Mouse (Mus musculus): Measurements from ENCODE around the gene Nkx6-1. TPM values are rescaled to one million over a fixed set of nuclear protein-coding genes. Genes with fewer than 3 reads are reported as not detected.

Nkx6-1 gene
- polyA plus RNA-seq (2014; fragmentation: Nextera tagmentation; extraction: Ambion mirVana) = 0.93 and 1.3 TPM in 2 replicates

GRCm38 (mm10) chr5:101664945-101665615 lies at the start of gene Nkx6-1:
Gene Nkx6-1, minus strand, starts transcription at chr5:101664996.
- under 1% methylated on average over 38 of the region's 39 CpGs for WGBS

DNA sequence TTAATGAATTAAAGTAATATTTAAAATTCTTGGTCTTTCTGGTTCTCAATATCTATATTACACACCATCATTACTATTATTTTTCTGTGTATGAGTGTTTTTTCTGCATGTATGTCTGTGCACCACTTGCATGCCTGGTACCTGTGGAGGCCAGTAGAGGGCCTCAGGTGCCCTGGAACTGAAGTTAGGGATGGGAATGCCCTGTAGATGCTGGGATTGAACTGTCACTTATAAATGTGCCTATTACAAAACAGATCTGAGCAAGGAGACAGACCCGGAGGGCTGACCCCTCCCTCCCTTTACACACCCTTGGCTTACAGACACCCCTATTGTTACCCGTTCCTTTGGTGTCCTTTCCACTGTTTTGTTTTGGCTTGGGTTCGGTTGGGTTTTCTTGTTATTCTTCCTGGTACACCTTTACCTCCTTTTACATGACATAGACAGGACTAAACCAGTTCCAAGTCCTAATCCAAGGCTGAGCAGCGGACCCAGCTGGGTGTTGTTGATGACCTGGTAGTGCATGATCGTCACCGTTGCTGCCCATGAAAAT lies 48.3 kb upstream of the Nkx6-1 start:
- 74% methylated on average over 6 of the region's 6 CpGs for WGBS
- no peaks in the 10 kb centered on the region for H3K9me3 ChIP-seq (replicated peaks; ENCODE audit: control insufficient read depth, low read length)
- no peaks in the 10 kb centered on the region for H3K27me3 ChIP-seq (ENCODE audit: control insufficient read depth, insufficient read depth, low read length)
- ATAC-seq (replicated peaks; ENCODE audit: insufficient number of reproducible peaks, low FRiP score, low TSS enrichment, low read depth) = no peak
- no peak overlapping the region for H3K27ac ChIP-seq (replicated peaks; ENCODE audit: low read depth, low read length)
- H3K4me1 ChIP-seq (ENCODE audit: control insufficient read depth, insufficient read depth, low read length) = no peaks in the 10 kb centered on the region
- no peak overlapping the region for H3K4me2 ChIP-seq (ENCODE audit: low read depth, low read length)
- H3K36me3 ChIP-seq (replicated peaks; ENCODE audit: control insufficient read depth, insufficient read depth, low read depth, low read length) = no peaks in the 10 kb centered on the region
- no peak for DNase-seq (ENCODE audit: low spot score)
- H3K4me3 ChIP-seq (ENCODE audit: low read depth, low read length) = no peak overlapping the region
- no peak overlapping the region for H3K9ac ChIP-seq (replicated peaks; ENCODE audit: low read length)

More at GRCm38 (mm10) chr5:101664945-101665615, at the start of gene Nkx6-1:
- Histone ChIP-seq H3K27me3 (ENCODE audit: control insufficient read depth, insufficient read depth, low read length) (peaks cover 57% of the 10 kb centered on the region), H3K36me3 (replicated peaks; ENCODE audit: control insufficient read depth, insufficient read depth, low read depth, low read length) (no peaks in the 10 kb centered on the region), H3K9me3 (replicated peaks; ENCODE audit: control insufficient read depth, low read length) (no peaks in the 10 kb centered on the region), H3K9ac (replicated peaks; ENCODE audit: low read length) (peak within 1 kb of the TSS; percentile 52; the same call in 1 of the 2 replicates), H3K4me1 (ENCODE audit: control insufficient read depth, insufficient read depth, low read length) (peaks cover 4% of the 10 kb centered on the region), H3K4me2 (ENCODE audit: low read depth, low read length) (peak within 1 kb of the TSS; percentile 70), H3K27ac (replicated peaks; ENCODE audit: low read depth, low read length) (no peak within 1 kb of the TSS), H3K4me3 (ENCODE audit: low read depth, low read length) (peak within 1 kb of the TSS; percentile 37)
- DNase-seq (ENCODE audit: low spot score) (peak; percentile 96), ATAC-seq (replicated peaks; ENCODE audit: insufficient number of reproducible peaks, low FRiP score, low TSS enrichment, low read depth) (peak; percentile 96)

- 71% methylated on average over 24 of the region's 25 CpGs for WGBS
- no peak overlapping the region for H3K9ac ChIP-seq (replicated peaks; ENCODE audit: low read length)
- no peak overlapping the region for H3K4me3 ChIP-seq (ENCODE audit: low read depth, low read length)
- H3K4me1 ChIP-seq (ENCODE audit: control insufficient read depth, insufficient read depth, low read length) = no peaks in the 10 kb centered on the region
- no peak for DNase-seq (ENCODE audit: low spot score)
- H3K4me2 ChIP-seq (ENCODE audit: low read depth, low read length) = no peak overlapping the region
- no peaks in the 10 kb centered on the region for H3K27me3 ChIP-seq (ENCODE audit: control insufficient read depth, insufficient read depth, low read length)
- ATAC-seq (replicated peaks; ENCODE audit: insufficient number of reproducible peaks, low FRiP score, low TSS enrichment, low read depth) = no peak
- H3K27ac ChIP-seq (replicated peaks; ENCODE audit: low read depth, low read length) = no peak overlapping the region
- no peaks in the 10 kb centered on the region for H3K36me3 ChIP-seq (replicated peaks; ENCODE audit: control insufficient read depth, insufficient read depth, low read depth, low read length)
- no peaks in the 10 kb centered on the region for H3K9me3 ChIP-seq (replicated peaks; ENCODE audit: control insufficient read depth, low read length)
Observed at GRCm38 (mm10) chr5:101703374-101704260, 38.8 kb upstream of the Nkx6-1 start.

- Histone ChIP-seq H3K4me2 (ENCODE audit: low read depth, low read length) (no peak overlapping the region), H3K9me3 (replicated peaks; ENCODE audit: control insufficient read depth, low read length) (no peaks in the 10 kb centered on the region), H3K4me1 (ENCODE audit: control insufficient read depth, insufficient read depth, low read length) (no peaks in the 10 kb centered on the region), H3K27me3 (ENCODE audit: control insufficient read depth, insufficient read depth, low read length) (no peaks in the 10 kb centered on the region), H3K4me3 (ENCODE audit: low read depth, low read length) (no peak overlapping the region), H3K36me3 (replicated peaks; ENCODE audit: control insufficient read depth, insufficient read depth, low read depth, low read length) (no peaks in the 10 kb centered on the region), H3K27ac (replicated peaks; ENCODE audit: low read depth, low read length) (no peak overlapping the region), H3K9ac (replicated peaks; ENCODE audit: low read length) (no peak overlapping the region)
- DNase-seq (ENCODE audit: low spot score) (no peak), ATAC-seq (replicated peaks; ENCODE audit: insufficient number of reproducible peaks, low FRiP score, low TSS enrichment, low read depth) (no peak)
- WGBS = 77% methylated on average over 11 of the region's 11 CpGs
Observed at GRCm38 (mm10) chr5:101702636-101703035, 37.8 kb upstream of the Nkx6-1 start.

DNA sequence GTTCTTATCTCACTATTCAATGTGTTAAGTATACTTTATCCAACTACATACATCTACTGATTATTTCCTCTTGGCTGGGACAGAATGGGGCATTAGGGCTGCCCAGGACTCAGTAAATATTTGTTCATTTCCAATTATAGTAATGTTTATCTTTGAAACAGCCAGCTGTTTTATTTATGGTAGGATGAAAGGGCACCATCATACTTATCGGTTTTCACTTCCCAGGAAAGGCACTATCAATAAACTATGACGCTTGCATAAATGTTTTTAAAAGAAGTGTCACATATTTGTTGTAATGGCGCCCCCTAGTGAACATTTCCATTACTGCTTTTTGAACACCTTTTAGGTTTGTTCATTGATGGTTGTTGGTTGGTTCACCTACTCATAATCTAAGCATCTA lies 35.8 kb upstream of the Nkx6-1 start:
- Histone ChIP-seq H3K27me3 (ENCODE audit: control insufficient read depth, insufficient read depth, low read length) (no peaks in the 10 kb centered on the region), H3K4me3 (ENCODE audit: low read depth, low read length) (no peak overlapping the region), H3K36me3 (replicated peaks; ENCODE audit: control insufficient read depth, insufficient read depth, low read depth, low read length) (no peaks in the 10 kb centered on the region), H3K9me3 (replicated peaks; ENCODE audit: control insufficient read depth, low read length) (no peaks in the 10 kb centered on the region), H3K4me2 (ENCODE audit: low read depth, low read length) (no peak overlapping the region), H3K4me1 (ENCODE audit: control insufficient read depth, insufficient read depth, low read length) (no peaks in the 10 kb centered on the region), H3K27ac (replicated peaks; ENCODE audit: low read depth, low read length) (no peak overlapping the region), H3K9ac (replicated peaks; ENCODE audit: low read length) (no peak overlapping the region)
- no peak for ATAC-seq (replicated peaks; ENCODE audit: insufficient number of reproducible peaks, low FRiP score, low TSS enrichment, low read depth)
- 9% methylated on average over 3 of the region's 3 CpGs for WGBS
- peak; percentile 76 for DNase-seq (ENCODE audit: low spot score)

DNA sequence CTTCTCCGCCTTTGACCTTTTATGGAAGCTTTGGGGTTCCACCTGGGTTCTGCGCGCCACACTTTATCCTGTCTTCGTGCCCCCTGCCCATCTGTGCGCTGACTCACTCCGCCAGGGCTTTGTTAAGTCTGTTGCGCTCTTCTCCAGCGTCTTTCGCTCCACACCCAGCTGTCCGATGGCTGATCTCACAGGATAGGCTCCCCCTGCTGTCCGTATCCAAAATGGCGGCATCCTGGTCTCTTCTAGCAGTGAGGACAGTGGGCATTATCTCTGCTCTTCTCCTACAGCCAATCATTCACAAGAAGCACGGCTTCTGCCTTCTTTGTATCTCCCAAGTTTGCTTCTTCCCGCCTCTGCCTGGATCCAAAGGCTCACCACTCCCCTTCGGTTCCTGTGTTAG lies 23.8 kb upstream of the Nkx6-1 start:
- 16% methylated on average over 15 of the region's 15 CpGs for WGBS
- Histone ChIP-seq H3K4me3 (ENCODE audit: low read depth, low read length) (no peak overlapping the region), H3K36me3 (replicated peaks; ENCODE audit: control insufficient read depth, insufficient read depth, low read depth, low read length) (no peaks in the 10 kb centered on the region), H3K4me1 (ENCODE audit: control insufficient read depth, insufficient read depth, low read length) (no peaks in the 10 kb centered on the region), H3K4me2 (ENCODE audit: low read depth, low read length) (no peak overlapping the region; the same call in 1 of the 2 replicates), H3K27ac (replicated peaks; ENCODE audit: low read depth, low read length) (no peak overlapping the region), H3K9me3 (replicated peaks; ENCODE audit: control insufficient read depth, low read length) (no peaks in the 10 kb centered on the region), H3K27me3 (ENCODE audit: control insufficient read depth, insufficient read depth, low read length) (no peaks in the 10 kb centered on the region), H3K9ac (replicated peaks; ENCODE audit: low read length) (0 out of 2 replicates have a peak overlapping the region, but pooled peaks have one; percentile 18)
- peak; percentile 79 for DNase-seq (ENCODE audit: low spot score)
- ATAC-seq (replicated peaks; ENCODE audit: insufficient number of reproducible peaks, low FRiP score, low TSS enrichment, low read depth) = peak; percentile 65; the same call in 1 of the 2 replicates

- Histone ChIP-seq H3K4me1 (ENCODE audit: control insufficient read depth, insufficient read depth, low read length) (no peaks in the 10 kb centered on the region), H3K36me3 (replicated peaks; ENCODE audit: control insufficient read depth, insufficient read depth, low read depth, low read length) (no peaks in the 10 kb centered on the region), H3K4me2 (ENCODE audit: low read depth, low read length) (no peak overlapping the region), H3K9ac (replicated peaks; ENCODE audit: low read length) (no peak overlapping the region), H3K27ac (replicated peaks; ENCODE audit: low read depth, low read length) (no peak overlapping the region), H3K27me3 (ENCODE audit: control insufficient read depth, insufficient read depth, low read length) (no peaks in the 10 kb centered on the region), H3K4me3 (ENCODE audit: low read depth, low read length) (no peak overlapping the region), H3K9me3 (replicated peaks; ENCODE audit: control insufficient read depth, low read length) (no peaks in the 10 kb centered on the region)
- no peak for ATAC-seq (replicated peaks; ENCODE audit: insufficient number of reproducible peaks, low FRiP score, low TSS enrichment, low read depth)
- DNase-seq (ENCODE audit: low spot score) = peak; percentile 29
- WGBS = 50% methylated on average over 5 of the region's 5 CpGs
Observed at GRCm38 (mm10) chr5:101683340-101683739, 18.5 kb upstream of the Nkx6-1 start.

All from embryonic facial prominence, embryonic 11.5 days (tissue).